Mouse (Mus musculus) E14TG2a.4 (cell line): ENCODE measurements around the gene Gpc6.

Experiments
- CTCF ChIP-seq: conservative IDR thresholded peaks from 2 replicates; pipeline ENCODE4 v1.5.1; 2014; ENCODE audit warnings: low read length
- NANOG ChIP-seq: IDR thresholded peaks from 2 replicates; pipeline ENCODE4 v1.6.1; 2014; ENCODE audit warnings: borderline replicate concordance, low read length, mixed read lengths
- POU5F1 ChIP-seq: IDR thresholded peaks from 2 replicates; pipeline ENCODE4 v1.6.1; 2014; ENCODE audit warnings: low read length, borderline replicate concordance

- no peak for TF ChIP-seq CTCF
- no peak for TF ChIP-seq POU5F1
- TF ChIP-seq NANOG: no peak
These were observed 241.2 kb downstream of the Gpc6 start for GRCm38 (mm10) chr14:117166350-117166749.
